Mouse (Mus musculus) heart, adult 2 months (tissue): ENCODE data around the gene Dyx1c1. TPM values are rescaled to one million over a fixed set of nuclear protein-coding genes. Genes with fewer than 3 reads are reported as not detected.

Experiments
- DNase-seq, 2 experiments: peaks; one replicate each; pipeline ENCODE4 v3.0.0; 2021
- H3K27ac ChIP-seq: fragments of 200-600 bp; 2 replicates; pipeline ENCODE4 v1.8.1; 2022
- H3K27me3 ChIP-seq: fragments of 200-500 bp; 2 replicates; pipeline ENCODE4 v1.6.1; 2012; ENCODE audit warnings: mild to moderate bottlenecking, low read length, inconsistent platforms, mixed read lengths; ENCODE audit not compliant: control insufficient read depth, insufficient read depth
- H3K36me3 ChIP-seq: fragments of 200-500 bp; 2 replicates; pipeline ENCODE4 v1.6.1; 2012; ENCODE audit warnings: low read length, inconsistent platforms; ENCODE audit not compliant: control insufficient read depth, insufficient read depth
- H3K4me1 ChIP-seq: fragments of 200-500 bp; 2 replicates; pipeline ENCODE4 v1.6.1; 2011; ENCODE audit warnings: low read length; ENCODE audit not compliant: control insufficient read depth, insufficient read depth
- H3K4me3 ChIP-seq: fragments of 200-600 bp; 2 replicates; pipeline ENCODE4 v1.8.1; 2022
- H3K79me2 ChIP-seq: fragments of 200-500 bp; replicated peaks from 2 replicates; pipeline ENCODE4 v1.6.1; 2012; ENCODE audit warnings: mild to moderate bottlenecking, inconsistent platforms, low read length, moderate library complexity, mixed read lengths; ENCODE audit not compliant: control insufficient read depth, insufficient read depth
- H3K9ac ChIP-seq: fragments of 200-500 bp; 2 replicates; pipeline ENCODE4 v1.6.1; 2012; ENCODE audit warnings: low read depth, mild to moderate bottlenecking, control low read depth, inconsistent platforms, low read length, mixed read lengths
- CTCF ChIP-seq: fragments of 200-600 bp; IDR thresholded peaks from 2 replicates; pipeline ENCODE4 v1.8.1; 2022; ENCODE audit warnings: antibody characterized with exemption, mild to moderate bottlenecking, moderate library complexity
- EP300 ChIP-seq: fragments of 200-500 bp; IDR thresholded peaks from 2 replicates; pipeline ENCODE4 v1.6.1; 2011; ENCODE audit warnings: low read depth, low read length, control low read depth; ENCODE audit not compliant: insufficient read depth
- POLR2A ChIP-seq: fragments of 200-500 bp; IDR thresholded peaks from 2 replicates; pipeline ENCODE4 v1.6.1; 2011; ENCODE audit warnings: mild to moderate bottlenecking, low read depth, low read length, control low read depth; ENCODE audit not compliant: insufficient read depth
- WGBS: fragments of 180-500 bp; shearing (Covaris S2); methylation state at CpG from one replicate; pipeline ENCODE4 v1.1.7; 2018; 5-methylcytosine and 5-hydroxymethylcytosine counted together
- intact Hi-C: fragments of 180-260 bp; cut with DNase I; formaldehyde crosslinking; loops from one replicate; pipeline ENCODE4 v1.15.1; 2025
- polyA plus RNA-seq: library from polyadenylated mRNA; depleted of rRNA; stranded (reverse); fragments of >200 nt; gene quantifications from 2 replicates; pipeline ENCODE4 v1.2.3, GENCODE M21; 2012
- total RNA-seq, 2 experiments: library from RNA; stranded (reverse); gene quantifications; 2 replicates each; pipeline ENCODE4 v1.2.3; 2021

Dyx1c1 gene
- total and polyA plus RNA-seq, 3 experiments, result 0.18 to 0.52 (median 0.39) TPM

GRCm38 (mm10) chr9:72944286-72944685 is 14.3 kb upstream of the Dyx1c1 start:
- Histone ChIP-seq H3K27ac (no peak overlapping the region), H3K4me3 (no peak overlapping the region), H3K36me3 (no peaks in the 10 kb centered on the region), H3K4me1 (no peaks in the 10 kb centered on the region), H3K9ac (no peak overlapping the region), H3K27me3 (no peaks in the 10 kb centered on the region), H3K79me2 (no peaks in the 10 kb centered on the region)
- intact Hi-C loops, result no loop called here
- TF ChIP-seq EP300, result no peak
- no peak for TF ChIP-seq POLR2A
- TF ChIP-seq CTCF, result no peak
- DNase-seq, result no peak
- WGBS, result 88% methylated on average over 13 of the region's 13 CpGs

DNA sequence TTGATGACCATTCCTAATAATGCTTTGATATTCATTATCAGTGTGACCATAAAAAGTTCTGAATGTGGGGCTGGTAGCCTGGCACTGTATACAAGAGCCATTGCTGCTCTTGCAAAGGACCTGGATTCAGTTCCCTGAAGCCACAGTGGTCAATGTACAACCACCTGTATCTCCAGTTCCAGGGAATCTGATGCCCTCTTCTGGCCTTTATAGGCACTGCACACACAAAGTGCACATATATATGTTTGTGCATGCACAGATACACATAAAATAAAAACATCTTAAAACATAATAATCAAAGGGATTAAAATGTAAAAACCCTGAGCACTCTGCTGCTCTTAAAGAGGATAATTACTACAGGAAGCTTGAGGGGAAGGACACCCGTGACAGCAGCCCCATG is 11.6 kb upstream of the Dyx1c1 start:
- H3K4me3 ChIP-seq, result no peak overlapping the region
- intact Hi-C loops, result no loop called here
- TF ChIP-seq EP300, result no peak
- TF ChIP-seq POLR2A, result no peak
- 0 out of 2 replicates have a peak, but pooled peaks have one; percentile 12 for TF ChIP-seq CTCF
- 0 out of 2 replicates have a peak, but pooled peaks cover 1% of the 10 kb centered on the region for H3K27me3 ChIP-seq
- H3K4me1 ChIP-seq, result no peaks in the 10 kb centered on the region
- no peak overlapping the region for H3K9ac ChIP-seq
- H3K36me3 ChIP-seq, result no peaks in the 10 kb centered on the region
- no peak for DNase-seq
- 90% methylated on average over 1 of the region's 1 CpGs for WGBS
- H3K79me2 ChIP-seq, result no peaks in the 10 kb centered on the region
- H3K27ac ChIP-seq, result no peak overlapping the region

- Histone ChIP-seq H3K4me1 (no peaks in the 10 kb centered on the region), H3K27ac (no peak overlapping the region), H3K79me2 (no peaks in the 10 kb centered on the region), H3K4me3 (no peak overlapping the region), H3K27me3 (0 out of 2 replicates have a peak, but pooled peaks cover 1% of the 10 kb centered on the region), H3K9ac (no peak overlapping the region), H3K36me3 (no peaks in the 10 kb centered on the region)
- no peak for TF ChIP-seq CTCF
- TF ChIP-seq EP300, result no peak
- TF ChIP-seq POLR2A, result no peak
- 77% methylated on average over 7 of the region's 7 CpGs for WGBS
- DNase-seq, result no peak
- intact Hi-C loops, result no loop called here
These were observed 9.0 kb upstream of the Dyx1c1 start for GRCm38 (mm10) chr9:72949572-72949971.

DNA sequence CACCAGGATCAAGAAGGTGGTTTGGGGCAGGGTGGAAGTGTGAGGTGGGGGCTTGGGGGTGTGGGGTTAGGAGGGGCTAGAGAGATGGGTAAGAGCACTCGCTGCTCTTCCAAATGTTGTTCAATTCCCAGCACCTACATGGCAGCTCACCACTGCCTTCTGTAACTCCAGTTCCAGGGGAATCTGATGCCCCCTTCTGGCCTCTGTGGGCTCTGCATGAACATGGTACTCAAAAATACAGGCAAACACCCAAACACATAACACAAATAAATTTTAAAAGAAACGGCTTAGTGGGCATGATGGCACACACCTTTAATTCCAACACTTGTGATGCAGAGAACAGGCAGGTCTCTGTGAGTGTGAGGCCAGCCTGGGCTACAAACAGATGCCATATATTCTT is 3.8 kb upstream of the Dyx1c1 start:
- H3K4me1 ChIP-seq, result no peaks in the 10 kb centered on the region
- no peak overlapping the region for H3K4me3 ChIP-seq
- TF ChIP-seq CTCF, result peak; percentile 53
- TF ChIP-seq EP300, result no peak
- no peak for TF ChIP-seq POLR2A
- no peaks in the 10 kb centered on the region for H3K36me3 ChIP-seq
- 52% methylated on average over 2 of the region's 2 CpGs for WGBS
- no peaks in the 10 kb centered on the region for H3K27me3 ChIP-seq
- H3K27ac ChIP-seq, result no peak overlapping the region
- intact Hi-C loops, result loop anchor here (5.0 kb wide), 1 partner anchor 62 kb away; no protein-coding TSS in a partner anchor
- no peak overlapping the region for H3K9ac ChIP-seq
- H3K79me2 ChIP-seq, result no peaks in the 10 kb centered on the region
- no peak for DNase-seq

- Histone ChIP-seq H3K4me1 (no peaks in the 10 kb centered on the region), H3K27ac (no peak overlapping the region), H3K9ac (no peak overlapping the region), H3K4me3 (no peak overlapping the region), H3K36me3 (no peaks in the 10 kb centered on the region), H3K79me2 (no peaks in the 10 kb centered on the region), H3K27me3 (no peaks in the 10 kb centered on the region)
- DNase-seq, result peak; percentile 21 to 45
- TF ChIP-seq CTCF (peak; percentile 84), EP300 (no peak), POLR2A (no peak)
- 19% methylated on average over 1 of the region's 1 CpGs for WGBS
- intact Hi-C loops, result no loop called here
These were observed 3.0 kb upstream of the Dyx1c1 start for GRCm38 (mm10) chr9:72955546-72955945.

DNA sequence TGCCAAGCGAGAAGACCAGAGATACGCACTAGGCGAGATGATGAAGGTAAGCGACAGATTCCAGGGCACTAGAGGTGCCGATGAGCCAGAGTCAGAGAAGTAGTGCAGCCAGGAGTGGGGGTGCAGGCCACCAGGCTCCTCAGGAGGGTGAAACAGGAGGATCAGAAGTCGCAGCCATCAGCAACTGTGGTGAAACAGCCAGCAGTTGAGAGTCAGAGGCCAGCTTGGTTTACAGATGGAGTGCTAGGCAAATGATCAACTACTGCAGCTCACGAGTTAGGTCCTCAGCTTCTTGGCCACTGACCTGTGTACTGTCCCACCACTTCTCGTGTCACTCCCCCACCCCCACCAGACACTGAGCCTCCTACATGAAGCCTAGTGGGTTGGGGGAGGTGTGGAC is 2.8 kb downstream of the Dyx1c1 start:
- Histone ChIP-seq H3K79me2 (no peaks in the 10 kb centered on the region), H3K4me3 (no peak overlapping the region), H3K4me1 (no peaks in the 10 kb centered on the region), H3K27me3 (no peaks in the 10 kb centered on the region), H3K36me3 (no peaks in the 10 kb centered on the region), H3K27ac (no peak overlapping the region), H3K9ac (no peak overlapping the region)
- TF ChIP-seq CTCF (no peak), POLR2A (no peak), EP300 (no peak)
- intact Hi-C loops, result no loop called here
- WGBS, result 66% methylated on average over 8 of the region's 8 CpGs
- DNase-seq, result no peak
